Mouse (Mus musculus): ENCODE results near the gene Brca1.
"Not testable (repeated sequence)": the region's sequence is repeated elsewhere in the genome, so short reads cannot be mapped to it uniquely, and the experiment has no call there.

Brca1 gene

DNA sequence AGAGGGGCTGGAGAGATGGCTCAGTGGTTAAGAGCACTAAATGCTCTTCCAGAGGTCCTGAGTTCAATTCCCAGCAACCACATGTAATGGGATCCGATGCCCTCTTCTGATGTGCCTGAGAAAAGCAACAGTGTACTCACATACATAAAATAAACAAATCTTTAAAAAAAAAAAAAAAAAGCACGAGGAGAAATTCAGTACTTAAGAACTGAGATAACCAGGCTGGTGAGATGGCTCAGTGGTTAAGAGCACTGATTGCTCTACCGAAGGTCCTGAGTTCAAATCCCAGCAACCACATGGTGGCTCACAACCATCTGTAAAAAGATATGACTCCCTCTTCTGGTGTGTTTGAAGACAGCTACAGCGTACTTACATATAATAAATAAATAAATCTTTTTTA, 102.2 kb downstream of the Brca1 start:
- DNase-seq (ENCODE audit: low spot score in 2 of 2) = not testable (repeated sequence)

DNA sequence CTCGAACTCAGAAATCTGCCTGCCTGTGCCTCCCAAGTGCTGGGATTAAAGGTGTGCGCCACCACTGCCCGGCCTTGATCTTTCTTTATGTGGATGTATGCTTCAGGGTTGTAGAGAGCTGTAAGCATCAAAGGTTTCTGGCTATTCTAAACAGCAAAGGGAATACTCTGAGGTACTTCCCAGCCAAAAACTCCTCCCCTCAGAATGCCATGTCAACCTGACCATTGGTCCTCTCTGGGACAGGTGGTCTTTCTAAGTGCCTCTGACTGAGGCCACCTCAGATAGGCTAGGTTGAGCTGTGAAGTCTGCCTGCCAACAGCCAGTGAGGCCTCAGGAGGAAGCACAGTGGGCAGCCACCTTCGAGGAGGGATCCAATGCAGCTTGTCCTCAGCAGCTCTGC, 102.9 kb downstream of the Brca1 start:
- DNase-seq (ENCODE audit: low spot score in 2 of 2) = no peak

DNA sequence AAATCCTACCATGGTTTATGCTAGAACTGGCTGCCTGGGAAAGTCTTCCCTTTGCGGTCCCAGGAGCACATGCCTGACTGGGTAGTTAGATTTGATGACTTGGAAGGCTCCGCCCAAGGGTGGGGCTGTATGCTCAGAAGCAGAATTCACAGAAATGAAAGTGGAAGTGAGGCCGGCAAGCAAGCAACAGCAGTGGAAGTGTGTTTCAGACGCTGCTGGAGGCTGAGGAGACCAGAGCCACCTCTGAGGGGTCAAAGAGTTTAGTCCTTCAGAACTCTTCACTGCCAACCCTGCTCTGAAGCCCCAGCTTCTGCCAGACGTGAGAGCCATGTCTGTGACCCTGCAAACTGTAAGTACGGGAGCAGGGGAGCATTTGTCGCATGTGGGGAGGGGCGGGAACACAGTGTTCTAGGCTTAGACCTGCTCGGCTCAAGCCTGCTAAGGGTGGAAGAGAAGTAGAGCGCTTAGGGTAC, 103.4 kb downstream of the Brca1 start, which contains the start of gene Ifi35:
TSS of gene Ifi35 (plus strand) at position 134 of the 473 bp plus-strand sequence.
- DNase-seq (ENCODE audit: low spot score in 2 of 2) = peak; percentile 45 to 54

DNA sequence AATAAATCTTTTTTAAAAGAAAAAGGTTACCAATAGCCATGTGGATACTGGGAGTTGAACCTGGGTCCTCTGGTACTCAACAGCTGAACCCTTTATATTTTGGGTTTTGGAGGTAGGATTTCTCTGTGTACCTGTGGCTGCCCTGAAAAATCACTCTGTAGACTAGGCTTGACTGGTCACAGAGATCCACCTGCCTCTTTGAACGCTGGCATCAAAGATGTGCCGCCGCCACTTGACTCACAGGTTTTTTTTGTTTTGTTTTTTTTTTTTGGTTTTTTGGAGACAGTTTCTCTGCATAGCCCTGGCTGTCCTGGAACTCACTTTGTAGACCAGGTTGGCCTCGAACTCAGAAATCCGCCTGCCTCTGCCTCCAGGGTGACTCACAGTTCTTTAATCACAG, 104.0 kb downstream of the Brca1 start:
- DNase-seq (ENCODE audit: low spot score in 2 of 2) = no peak

DNA sequence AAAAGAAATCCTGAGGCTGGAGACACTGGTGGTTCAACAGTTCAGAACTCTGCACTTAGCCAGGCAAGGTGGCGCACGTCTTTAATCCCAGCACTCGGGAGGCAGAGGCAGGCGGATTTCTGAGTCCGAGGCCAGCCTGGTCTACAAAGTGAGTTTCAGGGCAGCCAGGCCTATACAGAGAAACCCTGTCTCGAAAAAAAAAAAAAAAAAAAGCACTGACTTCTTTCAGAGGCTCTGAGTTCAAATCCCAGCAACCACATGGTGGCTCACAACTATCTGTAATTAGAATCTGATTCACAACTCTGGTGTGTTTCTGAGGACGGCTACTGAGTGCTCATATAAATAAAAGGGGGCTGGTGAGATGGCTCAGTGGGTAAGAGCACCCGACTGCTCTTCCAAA, 104.9 kb downstream of the Brca1 start:
- not testable (repeated sequence) for DNase-seq (ENCODE audit: low spot score in 2 of 2)

DNA sequence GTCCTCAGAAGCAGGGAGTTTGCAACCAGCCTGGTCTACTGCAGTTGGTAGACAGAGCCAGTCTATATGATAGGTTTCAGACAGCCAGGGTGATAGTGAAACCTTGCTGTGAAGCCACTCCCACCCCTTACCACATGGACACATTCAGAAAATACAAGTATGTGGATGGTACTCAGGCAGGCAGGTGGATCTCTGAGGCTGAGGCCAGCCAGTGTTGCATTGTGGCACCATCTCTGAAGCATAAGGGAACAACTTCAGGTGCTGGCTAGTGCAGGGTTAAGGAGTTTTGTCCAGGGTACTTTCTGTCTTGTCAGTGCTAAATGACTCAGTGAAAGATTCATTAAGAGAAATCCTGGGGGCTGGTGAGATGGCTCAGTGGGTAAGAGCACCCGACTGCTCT, 105.4 kb downstream of the Brca1 start:
- no peak for DNase-seq (ENCODE audit: low spot score in 2 of 2)

DNA sequence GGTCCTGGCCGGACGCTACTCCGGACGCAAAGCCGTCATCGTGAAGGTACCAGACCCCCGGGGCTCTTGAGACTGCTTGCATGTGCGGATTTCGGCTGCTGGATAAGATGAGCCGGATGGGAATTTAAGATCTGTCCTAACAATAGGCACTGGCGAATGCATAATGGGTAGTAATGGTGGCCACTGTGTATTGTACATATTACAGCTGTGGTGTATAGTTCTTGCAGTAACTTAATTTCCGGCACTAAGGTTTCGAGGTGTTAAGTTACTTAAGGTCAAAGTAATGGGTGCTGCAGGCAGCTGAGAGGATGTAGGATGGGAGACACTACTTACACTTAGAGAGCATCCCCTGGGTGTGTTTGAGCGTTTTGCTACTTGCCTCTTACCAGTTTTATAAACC, 109.0 kb downstream of the Brca1 start:
- DNase-seq (ENCODE audit: low spot score in 2 of 2) = no peak

DNA sequence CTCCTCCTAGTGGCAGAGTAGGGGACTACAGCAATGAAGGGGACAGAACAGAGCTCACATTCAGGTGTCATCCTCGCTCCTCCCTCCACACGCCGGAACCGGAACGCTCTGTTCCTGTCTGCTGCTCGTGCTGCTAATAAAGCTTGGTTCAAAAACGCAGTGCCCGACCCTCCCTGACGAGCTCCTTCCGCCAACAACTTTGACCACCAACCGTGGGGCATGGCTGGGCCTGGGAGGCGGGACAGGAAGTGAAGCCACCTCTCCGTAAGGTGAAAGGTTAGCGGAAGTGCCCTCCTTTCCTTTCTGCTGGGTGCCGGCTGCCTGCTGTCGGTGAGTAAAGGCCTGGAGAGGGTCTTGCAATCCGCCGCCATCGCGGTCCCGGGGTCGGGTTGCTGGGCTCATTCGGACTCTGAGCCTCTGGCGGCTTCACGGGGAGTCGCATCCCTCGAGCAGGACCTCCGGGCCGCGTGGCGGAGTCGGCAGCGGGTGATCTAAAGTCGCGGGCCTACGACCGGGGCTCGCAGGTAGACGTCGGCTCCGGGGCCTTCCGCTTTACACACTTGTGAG, 109.5 kb downstream of the Brca1 start, which contains the start of gene Rpl27:
TSS of gene Rpl27 (plus strand) at position 172 of the 567 bp plus-strand sequence.
- peak; percentile 95 to 99 for DNase-seq (ENCODE audit: low spot score in 2 of 2)

DNA sequence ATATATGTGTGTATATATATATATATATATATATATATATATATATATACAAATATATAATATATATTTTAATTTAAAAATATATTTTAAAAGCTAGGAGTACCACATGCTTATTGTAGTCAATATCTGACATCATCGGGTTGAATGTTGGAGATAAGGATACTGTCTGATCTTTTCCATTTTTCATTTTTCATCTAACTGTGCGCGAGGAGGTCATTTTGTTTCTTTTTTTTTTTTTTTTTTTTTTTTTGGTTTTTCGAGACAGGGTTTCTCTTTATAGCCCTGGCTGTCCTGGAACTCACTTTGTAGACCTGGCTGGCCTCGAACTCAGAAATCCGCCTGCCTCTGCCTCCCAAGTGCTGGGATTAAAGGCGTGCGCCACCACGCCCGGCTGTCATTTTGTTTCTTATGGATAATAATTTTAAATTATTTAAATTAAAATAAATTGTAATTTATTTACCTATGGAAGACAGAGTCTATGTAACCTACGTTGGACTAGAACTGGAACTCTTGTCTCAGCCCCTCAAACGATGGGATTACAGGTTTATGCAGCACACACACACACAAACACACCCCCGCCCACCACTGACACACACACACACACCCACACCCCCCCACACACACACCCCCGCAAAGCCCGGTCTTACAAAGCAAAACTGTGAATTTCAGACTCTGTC, 110.2 kb downstream of the Brca1 start:
- DNase-seq (ENCODE audit: low spot score in 2 of 2) = not testable (repeated sequence)

Measured in thymus, postnatal 10 days (tissue).